Mouse (Mus musculus) brain, embryonic 14.5 days (tissue): ENCODE data around the gene Erbb2. TPM values are rescaled to one million over a fixed set of nuclear protein-coding genes. Genes with fewer than 3 reads are reported as not detected.
A peak's percentile ranks its signal among the peaks of the same experiment; 100 is the strongest.

Experiments used
- DNase-seq: peaks from one replicate; pipeline ENCODE4 v3.0.0-alpha.2; 2011; ENCODE audit warnings: low read depth
- CTCF ChIP-seq: fragments of 200-500 bp; IDR thresholded peaks from 2 replicates; pipeline ENCODE4 v1.5.1; 2012; ENCODE audit warnings: inconsistent platforms, mild to moderate bottlenecking, moderate library complexity, borderline replicate concordance; ENCODE audit not compliant: insufficient read depth, insufficient read length; ENCODE audit errors: extremely low read depth
- POLR2A ChIP-seq: fragments of 200-500 bp; IDR thresholded peaks from 2 replicates; pipeline ENCODE4 v1.6.1; 2012; ENCODE audit warnings: mild to moderate bottlenecking, inconsistent platforms, borderline replicate concordance; ENCODE audit not compliant: poor library complexity, insufficient read depth, insufficient read length, severe bottlenecking; ENCODE audit errors: extremely low read depth
- polyA plus RNA-seq: library from polyadenylated mRNA; depleted of rRNA; stranded (reverse); fragments of >200 nt; gene quantifications from 2 replicates; pipeline ENCODE4 v1.2.3, GENCODE M21; 2012; rRNA removed

The Erbb2 gene
- polyA plus RNA-seq: 7.4 and 10.4 TPM in 2 replicates

GRCm38 (mm10) chr11:98412273-98412796, at the start of gene Erbb2:
Gene Erbb2, plus strand, starts transcription at chr11:98412470.
- peak; percentile 88 for DNase-seq
- TF ChIP-seq CTCF: no peak
- peak; percentile 52; the same call in 1 of the 2 replicates for TF ChIP-seq POLR2A

GRCm38 (mm10) chr11:98363817-98364216, 48.5 kb upstream of the Erbb2 start:
- no peak for DNase-seq

GRCm38 (mm10) chr11:98364410-98364809, 47.9 kb upstream of the Erbb2 start:
- no peak for DNase-seq

More at GRCm38 (mm10) chr11:98363817-98364216, 48.5 kb upstream of the Erbb2 start:
- TF ChIP-seq CTCF (no peak), POLR2A (no peak)

GRCm38 (mm10) chr11:98366290-98366689, 46.0 kb upstream of the Erbb2 start:
- TF ChIP-seq POLR2A (no peak), CTCF (no peak)
- DNase-seq: no peak

More at GRCm38 (mm10) chr11:98364410-98364809, 47.9 kb upstream of the Erbb2 start:
- TF ChIP-seq POLR2A (no peak), CTCF (no peak)

GRCm38 (mm10) chr11:98367171-98367862, 45.0 kb upstream of the Erbb2 start:
- TF ChIP-seq POLR2A: no peak
- TF ChIP-seq CTCF: no peak
- no peak for DNase-seq

GRCm38 (mm10) chr11:98367863-98368186, 44.4 kb upstream of the Erbb2 start:
- TF ChIP-seq CTCF: no peak
- no peak for DNase-seq

- DNase-seq: peak; percentile 75
Measured at GRCm38 (mm10) chr11:98369337-98369736, 42.9 kb upstream of the Erbb2 start.

GRCm38 (mm10) chr11:98370588-98370987, 41.7 kb upstream of the Erbb2 start:
- TF ChIP-seq POLR2A: no peak
- no peak for TF ChIP-seq CTCF
- no peak for DNase-seq

More at GRCm38 (mm10) chr11:98369337-98369736, 42.9 kb upstream of the Erbb2 start:
- no peak for TF ChIP-seq CTCF

- TF ChIP-seq POLR2A: no peak
- TF ChIP-seq CTCF: no peak
- peak; percentile 87 for DNase-seq
Measured at GRCm38 (mm10) chr11:98371556-98372240, 40.6 kb upstream of the Erbb2 start.

- DNase-seq: peak; percentile 79
- peak; percentile 90 for TF ChIP-seq CTCF
- no peak for TF ChIP-seq POLR2A
Measured at GRCm38 (mm10) chr11:98372406-98372805, 39.9 kb upstream of the Erbb2 start.

GRCm38 (mm10) chr11:98373244-98373643, 39.0 kb upstream of the Erbb2 start:
- no peak for DNase-seq

GRCm38 (mm10) chr11:98374266-98374665, 38.0 kb upstream of the Erbb2 start:
- TF ChIP-seq POLR2A: no peak
- TF ChIP-seq CTCF: no peak
- peak; percentile 40 for DNase-seq

More at GRCm38 (mm10) chr11:98373244-98373643, 39.0 kb upstream of the Erbb2 start:
- TF ChIP-seq POLR2A (no peak), CTCF (no peak)
